Mouse (Mus musculus): ENCODE measurements around the gene Ly6c2. TPM values are rescaled to one million over a fixed set of nuclear protein-coding genes. Genes with fewer than 3 reads are reported as not detected.
A peak's percentile ranks its signal among the peaks of the same experiment; 100 is the strongest.
"Not testable (repeated sequence)": the region's sequence is repeated elsewhere in the genome, so short reads cannot be mapped to it uniquely, and the experiment has no call there.

The Ly6c2 gene
- 0.54 and 0.86 TPM in 2 replicates for polyA plus RNA-seq (2012; rRNA removed)

- not testable (repeated sequence) for DNase-seq (ENCODE audit: extremely low spot score in 1 of 2, low spot score in 1 of 2)
Measured at GRCm38 (mm10) chr15:75111861-75112630, at the start of gene Ly6c2. Gene Ly6c2, minus strand, starts transcription at chr15:75111970.

- DNase-seq (ENCODE audit: extremely low spot score in 1 of 2, low spot score in 1 of 2): no peak
Measured at GRCm38 (mm10) chr15:75157646-75158045, 45.9 kb upstream of the Ly6c2 start.

GRCm38 (mm10) chr15:75154940-75155339, 43.2 kb upstream of the Ly6c2 start, which contains the start of gene Ly6g:
Gene Ly6g, plus strand, starts transcription at chr15:75155240.
- no peak for DNase-seq (ENCODE audit: extremely low spot score in 1 of 2, low spot score in 1 of 2)

GRCm38 (mm10) chr15:75153087-75153486, 41.3 kb upstream of the Ly6c2 start:
- no peak for DNase-seq (ENCODE audit: extremely low spot score in 1 of 2, low spot score in 1 of 2)

DNA sequence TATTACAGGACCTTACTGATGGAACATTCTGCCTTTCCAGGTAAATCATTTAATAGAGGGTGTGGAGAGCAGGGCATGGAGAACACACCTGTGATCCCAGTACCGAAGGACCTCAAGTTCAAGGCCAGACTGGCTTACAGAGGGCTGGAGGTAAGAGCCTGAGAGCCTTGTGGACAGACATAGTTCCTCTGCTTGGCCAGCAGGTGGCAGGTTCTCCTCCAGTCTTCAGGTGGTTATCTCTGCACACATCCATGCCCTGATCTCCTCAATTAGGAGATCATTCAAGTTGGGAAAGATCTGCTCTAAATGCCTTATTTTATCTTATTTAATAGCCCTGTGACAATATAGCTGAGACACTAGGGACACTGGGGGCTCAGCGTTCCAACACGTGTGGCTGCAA, 32.0 kb upstream of the Ly6c2 start:
- DNase-seq (ENCODE audit: extremely low spot score in 1 of 2, low spot score in 1 of 2): peak in 1 of 2 experiments; percentile 1

DNA sequence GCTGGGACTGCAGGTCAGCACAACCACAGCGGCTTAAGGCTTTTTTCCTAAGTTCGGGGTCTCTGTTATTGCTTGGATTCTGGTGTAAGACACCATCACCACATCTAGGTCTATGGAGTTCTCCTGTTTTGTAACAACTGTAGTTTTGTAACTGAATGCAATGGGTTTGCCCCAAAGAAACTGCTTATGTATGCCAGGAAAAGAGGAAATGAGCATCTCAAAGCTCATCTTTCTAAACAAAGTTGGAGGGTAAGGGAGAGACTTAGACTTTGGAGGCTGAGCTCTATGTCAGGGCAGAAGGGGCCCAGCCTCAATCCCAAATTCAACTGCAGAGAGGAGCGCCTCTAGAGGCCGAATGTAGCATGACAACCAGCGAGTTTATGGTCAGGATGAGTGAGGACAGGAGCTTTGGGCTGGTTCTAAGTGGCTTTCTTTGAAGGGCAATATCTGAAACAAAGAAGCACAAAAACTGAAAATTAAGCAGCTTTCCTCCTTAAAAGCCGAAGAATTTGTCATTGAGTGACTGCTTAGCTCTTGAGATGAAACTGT, 30.1 kb upstream of the Ly6c2 start:
- peak in 1 of 2 experiments; percentile 3 for DNase-seq (ENCODE audit: extremely low spot score in 1 of 2, low spot score in 1 of 2)

DNA sequence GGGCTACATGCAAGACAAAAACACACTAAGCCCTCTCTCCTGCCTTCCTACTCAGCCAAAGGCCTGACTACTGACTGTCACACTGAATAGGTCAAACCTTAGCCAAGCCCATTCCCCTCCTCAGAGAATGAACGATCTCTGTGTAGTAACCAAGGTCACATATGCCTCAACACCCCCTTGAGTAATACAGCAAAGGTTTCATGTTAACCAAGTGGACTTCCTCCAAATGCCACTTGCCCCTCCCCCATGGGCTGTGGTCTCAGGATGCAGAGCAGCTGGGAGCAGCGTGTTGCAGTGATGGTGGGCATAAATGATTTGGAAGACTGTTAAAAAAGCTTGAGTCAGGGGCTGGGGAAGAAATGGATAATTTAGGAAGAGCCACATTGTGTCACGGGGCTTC, 26.0 kb upstream of the Ly6c2 start:
- DNase-seq (ENCODE audit: extremely low spot score in 1 of 2, low spot score in 1 of 2): not testable (repeated sequence)

- not testable (repeated sequence) for DNase-seq (ENCODE audit: extremely low spot score in 1 of 2, low spot score in 1 of 2)
Measured at GRCm38 (mm10) chr15:75135090-75135783, 23.5 kb upstream of the Ly6c2 start.

- DNase-seq (ENCODE audit: extremely low spot score in 1 of 2, low spot score in 1 of 2): not testable (repeated sequence)
Measured at GRCm38 (mm10) chr15:75132346-75132745, 20.6 kb upstream of the Ly6c2 start.

DNA sequence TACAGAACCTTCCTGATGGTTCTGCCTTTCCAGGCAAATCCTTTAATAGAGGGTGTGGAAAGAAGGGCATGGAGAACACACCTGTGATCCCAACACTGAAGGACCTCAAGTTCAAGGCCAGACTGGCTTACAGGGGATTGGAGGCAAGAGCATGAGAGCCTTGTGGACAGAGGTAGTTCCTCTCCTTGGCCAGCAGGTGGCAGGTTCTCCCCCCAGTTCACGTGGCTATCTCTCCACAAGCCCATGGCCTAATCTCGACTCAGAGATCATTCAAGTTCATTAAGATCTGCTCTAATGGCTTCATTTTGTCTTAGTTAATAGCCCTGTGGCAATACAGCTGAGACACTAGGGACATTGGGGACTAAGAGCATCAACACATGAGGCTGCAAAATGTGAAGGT, 8.3 kb upstream of the Ly6c2 start:
- peak in 1 of 2 experiments; percentile 6 for DNase-seq (ENCODE audit: extremely low spot score in 1 of 2, low spot score in 1 of 2)

- DNase-seq (ENCODE audit: extremely low spot score in 1 of 2, low spot score in 1 of 2): peak in 1 of 2 experiments; percentile 10
Measured at GRCm38 (mm10) chr15:75118742-75119141, 7.0 kb upstream of the Ly6c2 start.

DNA sequence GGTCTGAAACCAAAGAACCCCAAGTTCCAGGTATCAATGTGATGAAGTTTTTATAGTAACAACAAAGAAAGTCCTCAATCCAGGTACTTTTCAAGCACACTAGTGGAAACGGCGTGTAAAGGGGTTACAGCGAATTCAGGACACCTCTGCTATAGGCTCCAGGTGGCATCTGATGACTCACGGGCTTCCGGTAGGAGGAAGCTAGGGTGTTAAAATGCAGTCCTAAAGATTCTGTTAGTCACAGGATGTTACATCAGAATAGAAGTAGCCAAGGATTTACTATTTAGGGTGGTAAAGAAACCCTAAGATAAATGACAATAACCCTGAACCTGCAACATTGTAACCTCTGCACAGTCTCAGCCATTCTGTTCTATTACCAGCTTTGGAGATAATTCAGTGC, 5.7 kb upstream of the Ly6c2 start:
- DNase-seq (ENCODE audit: extremely low spot score in 1 of 2, low spot score in 1 of 2): not testable (repeated sequence)

DNA sequence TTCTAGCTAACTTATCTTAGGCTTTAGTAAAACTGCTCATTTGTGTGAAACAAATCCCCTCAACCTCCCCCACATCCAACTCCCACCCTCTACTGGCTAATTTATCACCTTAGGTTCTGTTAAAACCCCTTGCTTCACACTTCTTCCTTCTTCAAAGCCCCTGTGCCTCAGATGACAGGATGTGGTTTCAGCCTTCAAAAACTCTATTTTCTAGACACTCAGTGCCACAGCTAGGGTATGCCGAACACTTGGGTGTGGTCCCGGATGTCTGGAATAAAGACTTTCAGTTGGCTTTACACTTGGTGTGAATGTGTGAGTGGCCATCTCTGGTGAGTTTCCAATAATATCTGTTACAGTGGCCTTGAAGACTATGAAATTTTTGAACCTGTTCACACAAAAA, 4.8 kb upstream of the Ly6c2 start:
- no peak for DNase-seq (ENCODE audit: extremely low spot score in 1 of 2, low spot score in 1 of 2)

GRCm38 (mm10) chr15:75110424-75110823, 1.3 kb downstream of the Ly6c2 start:
- DNase-seq (ENCODE audit: extremely low spot score in 1 of 2, low spot score in 1 of 2): not testable (repeated sequence)

- DNase-seq (ENCODE audit: extremely low spot score in 1 of 2, low spot score in 1 of 2): no peak
Measured at GRCm38 (mm10) chr15:75099261-75099660, 12.5 kb downstream of the Ly6c2 start.

DNA sequence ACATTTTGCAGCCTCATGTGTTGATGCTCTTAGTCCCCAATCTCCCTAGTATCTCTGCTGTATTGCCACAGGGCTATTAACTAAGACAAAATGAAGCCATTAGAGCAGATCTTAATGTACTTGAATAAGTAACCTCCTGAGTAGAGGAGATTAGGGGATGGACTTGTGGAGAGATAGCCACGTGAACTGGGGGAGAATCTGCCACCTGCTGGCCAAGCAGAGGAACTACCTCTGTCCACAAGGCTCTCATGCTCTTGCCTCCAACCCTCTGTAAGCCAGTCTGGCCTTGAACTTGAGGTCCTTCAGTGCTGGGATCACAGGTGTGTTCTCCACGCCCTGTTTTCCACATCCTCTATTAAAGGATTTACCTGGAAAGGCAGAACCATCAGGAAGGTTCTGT, 23.7 kb downstream of the Ly6c2 start:
- peak in 1 of 2 experiments; percentile 22 for DNase-seq (ENCODE audit: extremely low spot score in 1 of 2, low spot score in 1 of 2)

DNA sequence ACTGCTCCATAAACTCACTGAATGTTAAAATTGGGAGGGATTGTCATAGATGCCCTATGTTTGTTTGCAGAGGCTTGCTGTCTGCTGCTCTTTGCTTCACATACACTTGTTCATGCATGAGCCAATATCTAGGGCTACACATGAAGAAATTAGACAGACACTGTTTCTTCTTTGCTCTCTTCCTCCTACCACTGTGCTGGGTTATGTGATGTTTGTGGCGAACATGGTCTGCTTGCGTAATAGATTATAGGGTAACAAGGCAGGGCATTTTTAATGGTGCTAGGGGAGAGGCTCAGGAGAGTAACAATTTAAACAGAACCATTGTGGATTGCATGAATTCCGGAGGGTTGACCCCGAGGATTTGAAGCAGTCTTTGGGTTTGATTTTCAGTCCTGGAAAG, 41.8 kb downstream of the Ly6c2 start:
- no peak for DNase-seq (ENCODE audit: extremely low spot score in 1 of 2, low spot score in 1 of 2)

DNA sequence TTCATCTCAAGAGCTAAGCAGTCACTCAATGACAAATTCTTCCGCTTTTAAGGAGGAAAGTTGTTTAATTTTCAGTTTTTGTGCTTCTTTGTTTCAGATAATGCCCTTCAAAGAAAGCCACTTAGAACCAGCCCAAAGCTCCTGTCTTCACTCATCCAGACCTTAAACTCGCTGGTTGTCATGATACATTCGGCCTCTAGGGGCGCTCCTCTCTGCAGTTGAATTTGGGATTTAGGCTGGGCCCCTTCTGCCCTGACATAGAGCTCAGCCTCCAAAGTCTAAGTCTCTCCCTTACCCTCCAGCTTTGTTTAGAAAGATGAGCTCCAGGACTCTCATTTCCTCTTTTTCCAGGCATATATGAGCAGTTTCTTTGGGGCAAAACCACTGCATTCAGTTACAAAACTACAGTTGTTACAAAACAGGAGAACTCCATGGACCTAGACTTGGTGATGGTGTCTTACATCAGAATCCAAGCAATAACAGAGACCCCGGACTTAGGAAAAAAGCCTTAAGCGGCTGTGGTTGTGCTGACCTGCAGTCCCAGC, 49.7 kb downstream of the Ly6c2 start:
- peak in 1 of 2 experiments; percentile 73 for DNase-seq (ENCODE audit: extremely low spot score in 1 of 2, low spot score in 1 of 2)

GRCm38 (mm10) chr15:75060505-75060904, 51.3 kb downstream of the Ly6c2 start:
- DNase-seq (ENCODE audit: extremely low spot score in 1 of 2, low spot score in 1 of 2): peak in 1 of 2 experiments; percentile 45

All from frontal cortex, adult 2 months (tissue).